Comparison of ENCODE assay signal across 29 mouse cellular contexts in genomic region chrX:98908910-98909309, GRCm38 (mm10). TPM values are rescaled to one million over a fixed set of nuclear protein-coding genes. Genes with fewer than 3 reads are reported as not detected.
A peak's percentile ranks its signal among the peaks of the same experiment; 100 is the strongest.
DNase-seq lines count a peak whose midpoint lies in the region; ATAC-seq and TF ChIP-seq lines count a peak whose summit lies in the region.
"Had no signal": no experiment of that assay in that cellular context is flagged by ENCODE, and none has a peak within 500 bp of the region (broad histone marks: within the 10 kb centered on the region; RNA-seq: fewer than 3 reads in every experiment).

No protein-coding gene starts in this region.

- H3K27me3 ChIP-seq in liver, embryonic 15.5 days, result no peaks in the 10 kb centered on the region
- H3K27me3 ChIP-seq: forebrain, embryonic 12.5 days; intestine, embryonic 15.5 days; midbrain, embryonic 12.5 days; neural tube, embryonic 12.5 days had no signal

- no peaks in the 10 kb centered on the region for H3K36me3 ChIP-seq in liver, embryonic 15.5 days (replicated peaks)
- H3K36me3 ChIP-seq: embryonic facial prominence, embryonic 13.5 days; forebrain, embryonic 12.5 days; G1E; intestine, embryonic 15.5 days; limb, embryonic 13.5 days; midbrain, embryonic 12.5 days; neural tube, embryonic 12.5 days had no signal

- no peak overlapping the region for H3K9ac ChIP-seq in liver, embryonic 15.5 days
- H3K9ac ChIP-seq: embryonic facial prominence, embryonic 13.5 days; forebrain, embryonic 12.5 days; forebrain, postnatal 0 days; intestine, embryonic 15.5 days; limb, embryonic 13.5 days; midbrain, embryonic 12.5 days; neural tube, embryonic 12.5 days had no signal

- intact Hi-C loops in left cerebral cortex, adult 2 months (cut with DNase I), result no loop called here

- no peaks in the 10 kb centered on the region for H3K9me3 ChIP-seq in liver, embryonic 15.5 days (replicated peaks)
- H3K9me3 ChIP-seq: embryonic facial prominence, embryonic 13.5 days; forebrain, embryonic 12.5 days; G1E; intestine, embryonic 15.5 days; limb, embryonic 13.5 days; midbrain, embryonic 12.5 days; neural tube, embryonic 12.5 days had no signal

- H3K4me3 ChIP-seq in liver, embryonic 15.5 days (replicated peaks), result no peak overlapping the region
- no peak overlapping the region for H3K4me3 ChIP-seq in left cerebral cortex, adult 2 months
- H3K4me3 ChIP-seq: embryonic facial prominence, embryonic 13.5 days; erythroblast, embryonic 14.5 days; forebrain, embryonic 12.5 days; intestine, embryonic 15.5 days; limb, embryonic 13.5 days; midbrain, embryonic 12.5 days; myocyte; neural tube, embryonic 12.5 days had no signal

- WGBS in liver, embryonic 15.5 days (ENCODE audit: insufficient replicate concordance), result 38% methylated on average over 1 of the region's 1 CpGs

- H3K4me2 ChIP-seq in liver, embryonic 15.5 days, result no peak overlapping the region
- H3K4me2 ChIP-seq: embryonic facial prominence, embryonic 13.5 days; forebrain, embryonic 12.5 days; intestine, embryonic 15.5 days; limb, embryonic 13.5 days; midbrain, embryonic 12.5 days; neural tube, embryonic 12.5 days had no signal

- DNase-seq in spleen, postnatal 10 days (ENCODE audit: low spot score in 2 of 2), result peak; percentile 11 to 32
- no peak for DNase-seq in spleen, postnatal 14 days (ENCODE audit: low spot score in 2 of 2)
- DNase-seq in liver, result peak; percentile 41
- no peak for DNase-seq in left cerebral cortex, adult 2 months (ENCODE audit: extremely low spot score in 1 of 2, low spot score in 2 of 2)
- no peak for DNase-seq in right cerebral cortex, postnatal 36 days (ENCODE audit: low spot score in 2 of 2)
- DNase-seq: adrenal gland, postnatal 10 days; cerebellum, adult 18-20 months; cerebellum, postnatal 10 days; forebrain, postnatal 0 days; gastrocnemius, postnatal 10 days; kidney, adult 2 months; kidney, postnatal 36 days; lung, adult 2 months; lung, postnatal 10 days; thymus, adult 2 months; thymus, postnatal 36 days had no signal

- H3K4me1 ChIP-seq in liver, embryonic 15.5 days (replicated peaks), result peaks cover 7% of the 10 kb centered on the region; the same call in 1 of the 2 replicates
- H3K4me1 ChIP-seq: embryonic facial prominence, embryonic 13.5 days; forebrain, embryonic 12.5 days; intestine, embryonic 15.5 days; limb, embryonic 13.5 days; midbrain, embryonic 12.5 days; neural tube, embryonic 12.5 days had no signal

- ATAC-seq in liver, embryonic 15.5 days (ENCODE audit: insufficient read depth), result peak; percentile 91
- ATAC-seq in frontal cortex, adult (ENCODE audit: low TSS enrichment), result no peak
- ATAC-seq: forebrain, postnatal 0 days; hindbrain, postnatal 0 days; intestine, embryonic 15.5 days had no signal

- H3K27ac ChIP-seq in liver, embryonic 15.5 days (replicated peaks), result no peak overlapping the region
- no peak overlapping the region for H3K27ac ChIP-seq in left cerebral cortex, adult 2 months
- H3K27ac ChIP-seq: embryonic facial prominence, embryonic 13.5 days; forebrain, embryonic 12.5 days; hindbrain, postnatal 0 days; intestine, embryonic 15.5 days; limb, embryonic 13.5 days; macrophage; midbrain, embryonic 12.5 days; neural tube, embryonic 12.5 days had no signal

- no peak for TF ChIP-seq CTCF in left cerebral cortex, adult 2 months (IDR thresholded peaks at IDR 0.05)

RNA-seq across cellular contexts. Expression of gene Ophn1, which starts 18.1 kb away (rescaled TPM):
- polyA plus RNA-seq in liver, embryonic 15.5 days (2015; fragmentation: Nextera tagmentation; extraction: Ambion mirVana), result 1.7 and 2.2 TPM in 2 replicates
- 10 to 100 TPM; 36.9 to 42.1 TPM for total RNA-seq in left cerebral cortex, adult 2 months (2021)
- polyA plus RNA-seq: erythroblast, embryonic 14.5 days; G1E had no signal

RNA-seq across cellular contexts. Expression of gene Yipf6, which starts 27.2 kb away (rescaled TPM):
- 11.4 and 12.8 TPM in 2 replicates for polyA plus RNA-seq in liver, embryonic 15.5 days (2015; fragmentation: Nextera tagmentation; extraction: Ambion mirVana)
- total RNA-seq in left cerebral cortex, adult 2 months (2021), result 10 to 100 TPM; 36.0 to 37.2 TPM

Comparison
In these comparisons a context has a peak if more than half of its experiments do, and no peak if none do; other contexts are left out.
1. DNase-seq: peak in spleen, postnatal 10 days (2 of 2) and liver (single experiment); none in spleen, postnatal 14 days (0 of 2), left cerebral cortex, adult 2 months (0 of 2) and right cerebral cortex, postnatal 36 days (0 of 2).